Mouse (Mus musculus) myocyte (in vitro differentiated cells): ENCODE results near the gene Rdx. TPM values are rescaled to one million over a fixed set of nuclear protein-coding genes. Genes with fewer than 3 reads are reported as not detected.
"Not testable (repeated sequence)": the region's sequence is repeated elsewhere in the genome, so short reads cannot be mapped to it uniquely, and the experiment has no call there.

Experiments used
- H3K27me3 ChIP-seq: one replicate; pipeline ENCODE4 v1.6.1; 2011; ENCODE audit not compliant: control insufficient read depth, insufficient read depth, insufficient read length
- H3K36me3 ChIP-seq: one replicate; pipeline ENCODE4 v1.6.1; 2011; ENCODE audit not compliant: control insufficient read depth, insufficient read depth
- H3K4me2 ChIP-seq: one replicate; pipeline ENCODE4 v1.6.1; 2011; ENCODE audit warnings: low read depth, control low read depth
- H3K4me3 ChIP-seq: one replicate; pipeline ENCODE4 v1.5.1; 2011; ENCODE audit warnings: mild to moderate bottlenecking, control low read depth, moderate library complexity
- H3K79me2 ChIP-seq: one replicate; pipeline ENCODE4 v1.6.1; 2011; ENCODE audit not compliant: control insufficient read depth, insufficient read depth
- H3ac ChIP-seq: one replicate; pipeline ENCODE4 v1.6.1; 2011; ENCODE audit not compliant: control insufficient read depth, insufficient read length
- CEBPB ChIP-seq: IDR thresholded peaks from 2 replicates; pipeline ENCODE4 v1.6.1; 2011; ENCODE audit warnings: mild to moderate bottlenecking, moderate library complexity; ENCODE audit not compliant: poor library complexity, insufficient read depth, severe bottlenecking
- E2F4 ChIP-seq: IDR thresholded peaks from one replicate; pipeline ENCODE4 v1.6.1; 2011; ENCODE audit warnings: mild to moderate bottlenecking, control low read depth, moderate library complexity; ENCODE audit not compliant: insufficient read depth
- MAX ChIP-seq: IDR thresholded peaks from one replicate; pipeline ENCODE4 v1.6.1; 2011; ENCODE audit warnings: low read depth, mild to moderate bottlenecking, control low read depth
- MYOD1 ChIP-seq, 3 experiments: IDR thresholded peaks; one replicate each; pipeline ENCODE4 v1.6.1; 2011; ENCODE audit warnings: control low read depth in 2 of 3, low read depth in 2 of 3, mild to moderate bottlenecking in 2 of 3, moderate library complexity in 1 of 3; ENCODE audit not compliant: insufficient read length in 2 of 3, control insufficient read depth in 1 of 3
- MYOG ChIP-seq, 3 experiments: IDR thresholded peaks; one replicate each; pipeline ENCODE4 v1.6.1; 2011; ENCODE audit warnings: control low read depth in 2 of 3, low read depth in 2 of 3, mild to moderate bottlenecking in 2 of 3; ENCODE audit not compliant: insufficient read length in 2 of 3, control insufficient read depth in 1 of 3, insufficient read depth in 1 of 3
- POLR2A ChIP-seq: IDR thresholded peaks from one replicate; pipeline ENCODE4 v1.6.1; 2011; ENCODE audit warnings: low read depth, mild to moderate bottlenecking, control low read depth, moderate library complexity; ENCODE audit not compliant: insufficient read length
- POLR2AphosphoS2 ChIP-seq: IDR thresholded peaks from one replicate; pipeline ENCODE4 v1.6.1; 2011; ENCODE audit warnings: low read depth, control low read depth; ENCODE audit not compliant: insufficient read length
- REST ChIP-seq: IDR thresholded peaks from one replicate; pipeline ENCODE4 v1.6.1; 2011; ENCODE audit warnings: mild to moderate bottlenecking, control low read depth, moderate library complexity; ENCODE audit not compliant: insufficient read depth, insufficient read length
- SRF ChIP-seq: IDR thresholded peaks from one replicate; pipeline ENCODE4 v1.6.1; 2011; ENCODE audit warnings: low read depth; ENCODE audit not compliant: control insufficient read depth, insufficient read length
- TCF12 ChIP-seq: IDR thresholded peaks from one replicate; pipeline ENCODE4 v1.6.1; 2011; ENCODE audit warnings: mild to moderate bottlenecking, control low read depth; ENCODE audit not compliant: poor library complexity, insufficient read depth, severe bottlenecking
- TCF3 ChIP-seq: IDR thresholded peaks from one replicate; pipeline ENCODE4 v1.6.1; 2011; ENCODE audit warnings: low read depth, control low read depth; ENCODE audit not compliant: insufficient read length
- USF1 ChIP-seq: IDR thresholded peaks from one replicate; pipeline ENCODE4 v1.6.1; 2011; ENCODE audit warnings: low read depth, mild to moderate bottlenecking, control low read depth, moderate library complexity
- polyA plus RNA-seq: library from polyadenylated mRNA; unstranded; fragments of >200 nt; fragmentation: generic; extraction: Trizol; gene quantifications from one replicate; pipeline ENCODE4 v1.2.1, GENCODE M21; 2012; ENCODE audit warnings: missing spikeins

Gene Rdx
- polyA plus RNA-seq, 1 experiment, result 28.7 TPM

DNA sequence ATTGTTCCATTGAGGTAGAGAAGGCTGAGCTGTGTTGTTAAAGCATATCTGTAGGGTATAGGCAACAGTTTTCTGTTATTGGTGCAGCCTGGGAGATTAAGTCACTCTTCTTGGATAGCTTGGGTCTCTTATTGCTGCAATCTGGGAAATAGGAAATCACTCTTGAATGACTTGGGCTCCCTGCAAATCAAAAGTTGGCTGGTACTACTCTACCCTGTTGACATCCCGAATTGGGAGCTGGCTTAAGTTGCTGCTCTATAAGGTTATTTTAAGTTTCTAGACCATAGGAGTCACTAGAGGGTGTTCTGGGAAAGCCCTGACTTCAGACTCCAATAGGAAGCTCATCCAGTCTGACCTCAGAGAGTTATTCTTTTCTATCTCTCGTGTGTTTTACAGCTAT is 3.4 kb downstream of the Rdx start:
- peak overlapping the region; percentile 71 for H3K4me2 ChIP-seq
- H3K4me3 ChIP-seq, result peak overlapping the region; percentile 42
- no peak overlapping the region for H3ac ChIP-seq
- no peaks in the 10 kb centered on the region for H3K27me3 ChIP-seq
- TF ChIP-seq TCF12 (no peak), REST (no peak), POLR2A (no peak), E2F4 (no peak), MYOD1 (IDR thresholded peaks at IDR 0.05; ENCODE audit: control insufficient read depth in 1 of 3, insufficient read length in 2 of 3, low read depth in 2 of 3) (no peak), USF1 (no peak), POLR2AphosphoS2 (no peak), MAX (no peak), TCF3 (no peak), SRF (no peak), CEBPB (no peak), MYOG (IDR thresholded peaks at IDR 0.05; ENCODE audit: control insufficient read depth in 1 of 3, insufficient read depth in 1 of 3, insufficient read length in 2 of 3, low read depth in 2 of 3) (no peak)
- no peaks in the 10 kb centered on the region for H3K36me3 ChIP-seq
- peaks cover 68% of the 10 kb centered on the region for H3K79me2 ChIP-seq

DNA sequence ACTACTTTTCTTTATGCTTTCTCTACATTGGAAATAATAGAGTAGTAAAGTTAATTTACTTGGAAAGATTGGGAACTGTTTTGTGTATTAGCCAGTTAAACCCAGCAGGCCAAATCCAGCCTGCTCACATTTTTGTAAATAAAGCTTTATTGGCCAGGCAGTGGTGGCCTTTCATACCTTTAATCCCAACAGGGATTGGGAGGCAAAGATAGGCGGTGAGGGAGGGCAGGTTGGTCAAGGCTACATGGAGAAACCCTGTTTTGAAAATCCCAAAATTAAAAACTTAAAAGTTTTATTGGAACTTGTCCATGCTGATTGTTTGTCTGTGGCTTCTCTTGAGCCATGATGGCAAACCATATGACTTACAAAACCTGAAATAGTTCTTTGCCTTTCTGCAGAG is 5.2 kb downstream of the Rdx start:
- H3K4me3 ChIP-seq, result no peak overlapping the region
- H3K36me3 ChIP-seq, result no peaks in the 10 kb centered on the region
- peaks cover 87% of the 10 kb centered on the region for H3K79me2 ChIP-seq
- no peaks in the 10 kb centered on the region for H3K27me3 ChIP-seq
- no peak overlapping the region for H3ac ChIP-seq
- no peak for TF ChIP-seq MYOD1 (IDR thresholded peaks at IDR 0.05; ENCODE audit: control insufficient read depth in 1 of 3, insufficient read length in 2 of 3, low read depth in 2 of 3)
- no peak for TF ChIP-seq E2F4
- TF ChIP-seq POLR2AphosphoS2, result no peak
- no peak for TF ChIP-seq USF1
- TF ChIP-seq SRF, result no peak
- no peak for TF ChIP-seq CEBPB
- TF ChIP-seq POLR2A, result no peak
- no peak for TF ChIP-seq MYOG (IDR thresholded peaks at IDR 0.05; ENCODE audit: control insufficient read depth in 1 of 3, insufficient read depth in 1 of 3, insufficient read length in 2 of 3, low read depth in 2 of 3)
- TF ChIP-seq MAX, result no peak
- H3K4me2 ChIP-seq, result no peak overlapping the region

DNA sequence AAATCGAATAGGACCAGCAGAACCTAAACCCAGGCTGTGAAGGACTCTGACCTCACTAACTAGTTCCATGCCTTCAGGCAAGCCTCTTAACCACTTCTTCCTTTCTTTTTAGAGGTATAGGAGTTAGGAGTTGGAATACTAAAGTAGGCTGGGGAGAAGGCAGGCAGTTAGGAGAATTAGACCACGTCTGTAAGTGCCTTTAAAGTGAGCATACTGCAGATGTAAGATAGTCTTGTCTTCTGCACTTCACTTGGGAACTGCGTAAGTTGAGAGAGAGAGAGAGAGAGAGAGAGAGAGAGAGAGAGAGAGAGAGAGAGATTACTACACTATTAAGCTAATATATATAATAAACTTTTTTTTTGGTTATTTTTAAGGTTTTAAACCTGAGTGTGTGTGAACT is 8.3 kb downstream of the Rdx start:
- H3K4me3 ChIP-seq, result no peak overlapping the region
- H3K36me3 ChIP-seq, result no peaks in the 10 kb centered on the region
- TF ChIP-seq TCF3 (no peak), POLR2AphosphoS2 (no peak), SRF (no peak), MAX (no peak), MYOG (IDR thresholded peaks at IDR 0.05; ENCODE audit: control insufficient read depth in 1 of 3, insufficient read depth in 1 of 3, insufficient read length in 2 of 3, low read depth in 2 of 3) (no peak), CEBPB (no peak), MYOD1 (IDR thresholded peaks at IDR 0.05; ENCODE audit: control insufficient read depth in 1 of 3, insufficient read length in 2 of 3, low read depth in 2 of 3) (no peak), TCF12 (no peak), REST (no peak), POLR2A (no peak), E2F4 (no peak), USF1 (no peak)
- H3ac ChIP-seq, result no peak overlapping the region
- H3K79me2 ChIP-seq, result peaks cover 100% of the 10 kb centered on the region
- H3K4me2 ChIP-seq, result no peak overlapping the region
- no peaks in the 10 kb centered on the region for H3K27me3 ChIP-seq

DNA sequence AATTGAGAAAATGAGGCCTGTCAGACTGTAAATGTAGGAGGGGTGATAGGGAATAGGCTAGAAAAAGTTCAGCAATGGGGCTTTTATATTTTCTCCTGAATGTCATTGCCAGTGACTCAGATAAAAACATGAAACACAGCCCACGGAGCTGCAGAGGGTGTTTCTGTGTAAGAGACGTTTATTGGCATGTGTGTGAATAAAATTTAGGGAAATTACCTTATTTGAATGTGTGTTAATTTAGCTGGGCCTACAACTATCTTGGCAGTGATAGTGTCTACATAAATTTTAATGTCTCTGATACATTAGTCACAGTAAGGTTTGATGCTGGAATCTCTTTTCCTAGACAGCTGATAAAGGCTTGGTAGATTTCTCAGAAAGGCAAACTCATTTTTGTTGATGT is 12.8 kb downstream of the Rdx start:
- H3K79me2 ChIP-seq, result peaks cover 80% of the 10 kb centered on the region
- no peaks in the 10 kb centered on the region for H3K27me3 ChIP-seq
- H3ac ChIP-seq, result no peak overlapping the region
- no peak overlapping the region for H3K4me3 ChIP-seq
- H3K36me3 ChIP-seq, result peaks cover 10% of the 10 kb centered on the region
- TF ChIP-seq MYOG (IDR thresholded peaks at IDR 0.05; ENCODE audit: control insufficient read depth in 1 of 3, insufficient read depth in 1 of 3, insufficient read length in 2 of 3, low read depth in 2 of 3), result no peak
- TF ChIP-seq REST, result no peak
- no peak for TF ChIP-seq CEBPB
- no peak for TF ChIP-seq SRF
- TF ChIP-seq MYOD1 (IDR thresholded peaks at IDR 0.05; ENCODE audit: control insufficient read depth in 1 of 3, insufficient read length in 2 of 3, low read depth in 2 of 3), result no peak
- TF ChIP-seq TCF3, result no peak
- no peak overlapping the region for H3K4me2 ChIP-seq

DNA sequence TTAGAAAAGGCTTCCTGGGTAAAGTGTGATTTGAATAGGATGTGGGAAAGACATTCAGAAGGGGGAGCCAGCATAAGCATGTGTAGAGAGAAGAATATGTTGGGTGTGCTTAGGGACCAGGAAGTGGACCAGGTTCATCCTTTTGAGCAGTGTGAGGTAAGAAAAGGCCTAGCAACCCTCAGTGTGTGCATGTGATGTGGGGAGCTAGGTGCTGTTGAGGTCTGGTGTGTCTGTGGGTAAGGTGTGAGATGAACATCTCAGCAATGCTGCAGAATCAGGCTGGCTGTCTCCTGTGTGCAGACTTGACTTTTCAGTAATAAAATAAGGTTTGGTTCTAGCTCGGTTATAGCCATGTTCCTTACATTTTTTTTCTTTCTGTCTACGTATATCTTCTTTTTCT is 23.1 kb downstream of the Rdx start:
- no peak overlapping the region for H3K4me3 ChIP-seq
- H3K79me2 ChIP-seq, result no peaks in the 10 kb centered on the region
- H3K27me3 ChIP-seq, result no peaks in the 10 kb centered on the region
- H3ac ChIP-seq, result no peak overlapping the region
- H3K4me2 ChIP-seq, result no peak overlapping the region
- peaks cover 58% of the 10 kb centered on the region for H3K36me3 ChIP-seq
- TF ChIP-seq MAX, result no peak
- no peak for TF ChIP-seq SRF
- no peak for TF ChIP-seq TCF12
- TF ChIP-seq MYOG (IDR thresholded peaks at IDR 0.05; ENCODE audit: control insufficient read depth in 1 of 3, insufficient read depth in 1 of 3, insufficient read length in 2 of 3, low read depth in 2 of 3), result no peak
- no peak for TF ChIP-seq REST

DNA sequence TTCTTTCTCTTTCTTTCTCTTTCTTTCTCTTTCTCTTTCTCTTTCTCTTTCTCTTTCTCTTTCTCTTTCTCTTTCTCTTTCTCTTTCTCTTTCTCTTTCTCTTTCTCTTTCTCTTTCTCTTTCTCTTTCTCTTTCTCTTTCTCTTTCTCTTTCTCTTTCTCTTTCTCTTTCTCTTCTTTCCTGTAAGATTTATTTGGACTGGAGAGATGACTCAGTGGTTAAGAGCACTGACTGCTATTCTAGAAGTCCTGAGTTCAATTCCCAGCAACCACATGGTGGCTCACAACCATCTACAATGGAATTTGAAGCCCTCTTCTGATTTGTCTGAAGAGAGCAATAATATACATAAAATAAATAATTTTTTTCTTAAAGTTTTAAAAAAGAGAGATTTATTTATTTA is 24.4 kb downstream of the Rdx start:
- H3K27me3 ChIP-seq, H3K4me2 ChIP-seq, H3K4me3 ChIP-seq, H3ac ChIP-seq, H3K79me2 ChIP-seq: not testable (repeated sequence)
- peaks cover 50% of the 10 kb centered on the region for H3K36me3 ChIP-seq
